Mouse (Mus musculus): Measurements from ENCODE around the gene Scgb1b24. TPM values are rescaled to one million over a fixed set of nuclear protein-coding genes. Genes with fewer than 3 reads are reported as not detected.

Scgb1b24 gene
- total RNA-seq (2023), result not detected

GRCm38 (mm10) chr7:33743499-33743898 is at the start of gene Scgb1b24:
Gene Scgb1b24 (plus strand): TSS chr7:33743799.

GRCm38 (mm10) chr7:33739212-33739611 is 4.4 kb upstream of the Scgb1b24 start, which contains the start of gene Scgb2b24:
Gene Scgb2b24 (minus strand): TSS chr7:33739312.

Other genes starting within 250 kb of the Scgb1b24 start
- not detected for gene Scgb2b21, start 223.3 kb upstream of the Scgb1b24 start, total RNA-seq (2023)
- gene Scgb2b24, start 4.5 kb upstream of the Scgb1b24 start, total RNA-seq (2023), result not detected
- not detected for gene Scgb2b26, start 201.2 kb downstream of the Scgb1b24 start, total RNA-seq (2023)

Data from CD4-positive naive resting alpha-beta T cell, adult 76 days (primary cell).